Mouse (Mus musculus) monocyte, adult 2 months (primary cell): ENCODE measurements at regions not wholly inside any gene's neighbourhood (a gene's known extent, or its start where the extent isn't known, plus 50 kb on each side); places are given as distances from the start of the nearest gene placed in this dataset.

ENCODE experiments used
- DNase-seq, 2 experiments: peaks; one replicate each; pipeline ENCODE4 v3.0.0; 2022; ENCODE audit warnings: low spot score in 2 of 2, low read depth in 1 of 2

- DNase-seq: no peak
Observed at GRCm38 (mm10) chr14:24928726-24929125, 441.8 kb downstream of the Rps24 start.

- DNase-seq: no peak
Observed at GRCm38 (mm10) chr14:24930251-24930650, 443.3 kb downstream of the Rps24 start.

DNA sequence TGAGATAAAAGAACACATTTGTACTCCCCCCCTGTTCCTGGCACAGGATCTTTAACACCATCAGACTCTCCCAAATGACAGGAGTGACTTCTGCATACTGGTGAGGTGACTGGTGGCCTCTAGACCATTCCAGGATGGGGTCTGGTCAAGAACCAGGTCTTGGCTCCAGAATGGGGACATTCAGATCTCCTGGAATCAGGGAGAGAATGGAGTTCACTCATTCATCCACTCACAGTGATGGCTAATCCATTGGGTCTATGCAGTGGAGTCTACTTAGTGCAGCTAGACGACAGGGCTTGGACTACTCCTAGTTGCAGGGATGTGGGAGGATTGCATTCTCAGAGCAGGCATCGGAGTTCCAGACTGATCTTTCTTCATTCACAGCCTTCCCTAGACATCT, 451.0 kb downstream of the Rps24 start:
- DNase-seq: no peak

DNA sequence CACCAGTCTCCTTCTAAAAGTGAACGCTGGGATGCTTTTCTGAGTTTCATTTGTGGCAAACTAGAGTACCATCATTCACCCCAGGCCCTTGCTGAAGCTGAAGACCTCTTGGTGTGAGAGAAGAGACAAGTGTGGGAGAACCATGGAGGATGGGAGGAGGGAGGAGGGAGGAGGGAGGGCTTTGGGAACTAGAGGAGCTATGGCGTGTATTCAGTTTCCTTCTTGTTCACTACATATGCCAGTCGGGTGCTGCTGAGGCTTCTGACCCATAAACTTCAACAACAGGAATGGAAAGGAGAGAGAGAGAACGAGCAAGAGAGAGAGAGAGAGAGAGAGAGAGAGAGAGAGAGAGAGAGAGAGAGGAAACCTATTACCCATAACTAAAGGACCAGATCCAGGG, 452.1 kb downstream of the Rps24 start:
- DNase-seq: no peak

DNA sequence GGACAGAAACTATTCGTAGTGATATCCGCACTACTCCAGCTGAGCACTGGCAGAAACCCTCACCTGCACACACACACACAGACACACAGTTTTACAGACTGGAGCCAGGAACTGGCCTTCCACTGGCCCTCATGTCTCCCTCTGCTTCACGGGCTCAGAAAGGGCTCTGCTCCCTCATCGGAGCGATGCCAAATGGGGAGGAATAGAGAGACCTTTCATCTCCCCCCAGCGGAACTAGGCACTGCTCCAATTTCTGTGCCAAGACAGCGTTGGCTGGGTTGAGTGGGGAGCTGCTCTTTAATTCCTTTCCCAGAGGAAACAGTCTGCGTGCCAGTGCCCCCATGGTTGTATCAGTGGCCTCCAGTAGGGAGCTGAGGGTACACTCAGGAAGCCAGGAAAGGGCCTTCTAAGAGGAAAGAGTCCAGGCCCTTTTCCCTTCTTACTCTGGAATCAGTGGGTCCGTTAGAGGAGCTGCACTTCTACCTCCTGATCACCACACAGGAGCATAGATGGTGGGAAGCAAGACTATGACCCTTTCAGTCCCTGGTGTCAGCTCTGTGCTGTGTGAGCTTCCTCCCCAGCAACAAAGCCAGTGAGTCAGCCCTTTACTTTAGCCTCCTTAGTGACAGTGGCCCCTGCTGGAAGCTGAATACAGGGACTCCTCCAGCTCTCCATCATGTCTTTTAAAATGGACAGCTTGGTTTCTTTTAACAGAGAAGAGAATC, 452.7 kb downstream of the Rps24 start:
- no peak for DNase-seq

GRCm38 (mm10) chr14:24945716-24946115, 458.8 kb downstream of the Rps24 start:
- DNase-seq: no peak

GRCm38 (mm10) chr14:24947084-24947483, 460.2 kb downstream of the Rps24 start:
- no peak for DNase-seq

DNA sequence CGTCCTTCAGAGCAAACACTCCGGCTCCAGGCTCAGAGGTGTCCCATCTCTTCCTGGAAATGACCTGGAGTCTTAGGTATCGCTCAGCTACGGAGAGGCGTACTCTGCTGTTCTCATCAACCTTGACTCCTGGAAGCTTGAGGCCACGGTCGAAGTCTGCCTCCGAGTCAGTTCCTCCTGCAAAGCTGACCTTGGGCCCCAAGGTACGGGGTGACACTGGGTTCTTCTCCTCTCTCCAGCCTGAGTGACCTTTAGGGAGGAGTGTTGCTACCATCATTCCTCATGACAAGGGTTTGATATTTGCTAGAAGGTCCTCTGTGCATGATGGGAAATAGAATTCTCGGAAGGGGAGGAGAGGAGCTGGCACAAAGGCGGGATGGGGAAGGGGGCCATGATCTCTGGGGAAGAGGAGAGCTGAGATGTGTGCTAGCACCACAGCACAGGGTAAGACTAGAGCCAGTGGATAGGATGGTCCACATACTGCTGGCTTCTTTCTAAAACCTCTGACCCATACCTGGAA, 469.0 kb downstream of the Rps24 start:
- no peak for DNase-seq

DNA sequence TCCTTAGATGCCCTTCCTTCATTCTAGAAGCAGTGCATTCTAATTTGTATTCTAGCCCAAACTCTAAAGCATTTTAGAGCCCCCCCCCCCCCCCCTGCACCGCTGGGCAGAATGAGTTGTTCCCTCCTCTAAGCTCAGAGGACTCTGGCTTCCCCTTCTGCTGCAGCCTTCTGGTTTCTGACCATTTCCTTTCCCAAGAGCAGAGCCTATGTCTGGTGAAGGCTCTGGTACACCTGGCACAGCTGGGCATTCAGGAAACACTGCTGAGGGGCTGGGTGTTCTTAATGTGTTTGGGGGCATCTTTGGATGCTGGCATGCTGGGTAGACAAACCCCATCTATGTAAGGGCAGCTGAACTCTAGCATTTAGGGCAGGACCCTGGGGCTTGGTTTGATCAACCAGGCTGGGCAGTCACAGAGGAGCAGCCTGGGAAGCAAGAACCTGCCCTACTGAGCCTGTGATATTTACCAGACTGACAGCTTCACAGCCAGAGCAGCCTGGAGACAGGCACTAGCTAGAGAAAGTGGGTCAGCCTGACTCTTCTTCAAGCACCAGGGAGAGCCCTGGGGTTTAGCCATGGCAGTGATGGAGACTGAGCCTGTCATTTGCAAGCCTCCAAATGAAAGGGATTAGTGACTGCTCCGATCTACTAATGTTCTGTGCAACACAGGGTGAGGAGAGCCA, 469.7 kb downstream of the Rps24 start:
- no peak for DNase-seq

DNA sequence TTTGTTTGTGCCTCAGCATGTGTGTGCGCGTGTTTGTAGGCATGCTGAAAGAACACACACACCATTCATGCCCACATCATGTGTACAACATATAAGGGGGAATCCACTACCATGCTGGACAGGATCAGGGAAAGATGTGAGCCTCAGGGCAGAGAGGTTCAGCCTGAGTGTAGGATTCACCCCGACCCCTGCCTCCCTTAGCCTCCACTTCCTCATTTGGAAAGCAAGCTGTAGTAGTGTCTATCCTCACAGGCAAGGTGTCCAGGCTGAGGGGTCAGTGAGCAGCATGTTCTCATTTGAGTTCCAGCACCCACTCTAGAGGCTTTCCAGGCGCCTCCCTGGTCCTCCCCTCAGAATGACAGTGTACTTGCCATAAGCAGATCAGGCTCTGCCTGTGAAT, 470.5 kb downstream of the Rps24 start:
- no peak for DNase-seq

DNA sequence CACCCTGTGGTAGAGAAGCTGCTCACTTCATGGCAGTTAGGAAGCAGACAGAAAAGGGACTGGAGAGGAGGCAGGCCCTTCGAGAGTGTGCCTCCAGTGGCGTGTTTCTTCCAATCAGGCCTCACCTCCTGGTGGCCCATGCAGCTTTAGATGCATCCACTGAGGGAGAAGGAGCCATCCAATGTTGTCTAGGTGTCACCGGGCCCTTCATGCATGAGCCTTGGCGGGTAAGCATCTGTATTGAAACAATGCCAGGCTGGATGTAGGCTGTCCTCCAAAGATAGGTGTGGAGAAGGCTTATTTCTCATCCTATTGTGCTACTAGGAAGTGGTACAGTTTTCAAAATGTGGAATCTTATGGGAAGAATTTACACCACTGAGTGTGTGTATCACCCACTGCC, 471.9 kb downstream of the Rps24 start:
- no peak for DNase-seq

DNA sequence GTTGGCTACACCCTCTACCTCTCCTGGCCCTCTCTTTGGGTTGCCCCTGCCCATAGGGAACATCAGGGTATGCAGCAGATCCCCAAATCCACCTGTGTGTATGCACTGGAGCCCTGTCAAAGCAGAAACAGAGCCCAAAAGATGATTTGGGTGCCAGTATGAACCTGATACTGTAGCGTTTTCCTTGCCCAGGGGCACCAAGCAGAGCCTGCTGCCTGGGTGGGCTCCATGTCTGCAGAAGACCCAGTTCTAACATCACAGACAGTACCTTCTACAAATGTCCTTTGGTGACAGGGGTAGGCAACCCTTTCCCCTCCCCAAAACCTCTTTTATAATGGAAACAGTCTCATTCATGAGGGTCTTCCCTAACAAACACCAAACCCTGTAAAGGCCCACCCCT, 472.5 kb downstream of the Rps24 start:
- DNase-seq: no peak

DNA sequence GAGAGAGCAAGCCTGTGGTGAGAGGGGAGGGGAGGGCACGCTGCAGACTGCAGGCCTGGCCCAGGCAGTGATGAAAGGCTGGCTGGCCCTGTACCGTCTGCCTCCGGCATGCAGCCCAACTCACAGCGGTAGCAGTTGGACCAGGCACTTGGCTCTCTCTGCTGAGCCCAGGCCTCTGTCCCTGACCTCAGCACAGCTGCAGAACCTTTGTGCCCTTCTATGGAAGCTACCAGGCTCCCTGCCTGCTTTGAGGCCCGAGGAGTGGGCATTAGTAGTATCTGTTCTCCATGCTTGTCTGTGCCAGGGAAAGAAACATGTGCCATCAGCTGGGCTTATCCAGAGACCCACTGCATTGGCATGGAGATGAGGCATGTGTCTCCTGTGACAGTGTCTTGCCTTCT, 473.2 kb downstream of the Rps24 start:
- DNase-seq: no peak

GRCm38 (mm10) chr14:24960875-24961274, 473.9 kb downstream of the Rps24 start:
- no peak for DNase-seq

- no peak for DNase-seq
Observed at GRCm38 (mm10) chr14:24961721-24962120, 474.8 kb downstream of the Rps24 start.

DNA sequence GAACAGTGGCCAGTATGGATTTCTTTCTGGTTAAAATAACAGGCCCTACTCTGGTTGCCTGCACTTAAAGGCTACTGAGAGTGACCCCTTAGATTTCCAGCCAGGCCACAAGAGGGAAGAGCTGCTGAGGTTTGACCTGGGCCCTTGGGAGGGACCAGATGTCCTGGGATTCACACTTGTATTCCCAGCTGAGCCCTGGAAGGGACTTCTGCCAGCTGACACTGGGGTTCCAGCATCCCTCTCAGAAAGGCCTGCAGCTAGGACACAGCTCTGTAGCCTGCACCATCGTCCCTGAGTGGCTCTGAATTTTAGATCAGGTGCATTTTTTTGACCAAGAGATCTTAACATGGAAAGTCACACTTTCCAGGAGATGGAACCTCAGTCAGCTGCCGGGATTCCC, 482.7 kb downstream of the Rps24 start:
- no peak for DNase-seq

GRCm38 (mm10) chr14:24972357-24972756, 485.4 kb downstream of the Rps24 start:
- no peak for DNase-seq

GRCm38 (mm10) chr14:24973039-24973438, 485.9 kb upstream of the Zmiz1 start:
- no peak for DNase-seq

GRCm38 (mm10) chr14:24973591-24973990, 485.4 kb upstream of the Zmiz1 start:
- no peak for DNase-seq

- no peak for DNase-seq
Observed at GRCm38 (mm10) chr14:24982489-24982888, 476.5 kb upstream of the Zmiz1 start.

GRCm38 (mm10) chr14:24983279-24983678, 475.7 kb upstream of the Zmiz1 start:
- DNase-seq: no peak

DNA sequence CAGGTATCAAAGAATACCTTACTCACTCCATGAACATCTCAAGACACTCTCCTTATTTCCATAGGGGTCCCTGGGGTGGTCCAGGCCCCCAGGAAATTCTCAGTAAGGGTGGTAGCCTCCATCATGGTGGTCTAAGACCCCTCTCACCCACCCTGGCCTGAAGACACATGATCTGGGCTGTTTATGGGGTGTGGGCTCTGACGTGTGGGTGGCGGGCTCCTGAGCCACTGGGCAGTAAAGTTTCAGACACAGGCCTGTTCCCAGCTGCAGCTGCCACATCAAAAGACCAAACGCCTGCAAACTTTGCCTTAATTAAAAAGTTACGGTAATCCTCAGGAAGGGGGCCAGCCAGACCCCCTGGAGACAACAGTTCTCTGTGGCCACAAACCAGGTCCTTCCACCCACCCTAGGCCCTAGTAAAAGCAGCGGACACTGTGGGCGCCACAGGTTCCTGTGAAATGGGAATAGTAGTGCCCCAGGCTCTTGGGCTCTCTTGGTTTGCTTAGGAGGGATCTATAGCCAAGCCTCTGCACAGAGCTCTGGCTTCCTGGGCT, 473.1 kb upstream of the Zmiz1 start:
- no peak for DNase-seq
